Mouse (Mus musculus) MEL (cell line): ENCODE results near the gene Extl1. TPM values are rescaled to one million over a fixed set of nuclear protein-coding genes. Genes with fewer than 3 reads are reported as not detected.

Source experiments
- DNase-seq: peaks from one replicate; pipeline ENCODE4 v3.0.0; 2011; ENCODE audit warnings: low read depth, low spot score
- H3K27ac ChIP-seq: 2 replicates; pipeline ENCODE4 v1.5.1; 2012; ENCODE audit warnings: low read depth, mild to moderate bottlenecking, control low read depth, low read length, moderate library complexity; ENCODE audit not compliant: control insufficient read depth
- H3K27me3 ChIP-seq, 2 experiments: fragments of 150-350 bp in 1 of 2; sonication (generic) in 1 of 2; 2 replicates each; pipeline ENCODE4 v1.6.1; 2012; ENCODE audit warnings: low read length in 2 of 2, mild to moderate bottlenecking in 2 of 2, improper control_type of control experiment in 1 of 2, moderate library complexity in 1 of 2; ENCODE audit not compliant: insufficient read depth in 2 of 2, control insufficient read depth in 1 of 2
- H3K36me3 ChIP-seq, 2 experiments: 2 replicates each; pipeline ENCODE4 v1.6.1; 2012 to 2014; ENCODE audit warnings: low read length in 2 of 2, improper control_type of control experiment in 1 of 2, inconsistent platforms in 1 of 2, mild to moderate bottlenecking in 1 of 2; ENCODE audit not compliant: insufficient read depth in 2 of 2, control insufficient read depth in 1 of 2
- H3K4me1 ChIP-seq, 2 experiments: fragments of 150-350 bp in 1 of 2; sonication (generic) in 1 of 2; 2 replicates each; pipeline ENCODE4 v1.6.1; 2012; ENCODE audit warnings: low read length in 2 of 2, improper control_type of control experiment in 1 of 2, mild to moderate bottlenecking in 1 of 2; ENCODE audit not compliant: insufficient read depth in 2 of 2, control insufficient read depth in 1 of 2
- H3K4me3 ChIP-seq, 2 experiments: fragments of 150-350 bp in 1 of 2; sonication (generic) in 1 of 2; 2 replicates each; pipeline ENCODE4 v1.5.1; 2012; ENCODE audit warnings: low read depth in 2 of 2, low read length in 2 of 2, mild to moderate bottlenecking in 2 of 2, moderate library complexity in 2 of 2, control low read depth in 1 of 2, improper control_type of control experiment in 1 of 2; ENCODE audit not compliant: control insufficient read depth in 1 of 2, insufficient read depth in 1 of 2
- H3K79me2 ChIP-seq: 2 replicates; pipeline ENCODE4 v1.6.1; 2012; ENCODE audit warnings: mild to moderate bottlenecking, low read length, moderate library complexity; ENCODE audit not compliant: control insufficient read depth, poor library complexity, insufficient read depth
- H3K9ac ChIP-seq: 2 replicates; pipeline ENCODE4 v1.6.1; 2012; ENCODE audit warnings: low read depth, mild to moderate bottlenecking, control low read depth, low read length, moderate library complexity; ENCODE audit not compliant: control insufficient read depth, poor library complexity, severe bottlenecking
- H3K9me3 ChIP-seq: fragments of 150-350 bp; sonication (generic); replicated peaks from 2 replicates; pipeline ENCODE4 v1.6.1; 2012; ENCODE audit warnings: mild to moderate bottlenecking, low read length, improper control_type of control experiment, moderate library complexity; ENCODE audit not compliant: insufficient read depth
- BHLHE40 ChIP-seq: IDR thresholded peaks from 2 replicates; pipeline ENCODE4 v1.6.1; 2012; ENCODE audit warnings: low read depth, mild to moderate bottlenecking, inconsistent platforms, low read length, improper control_type of control experiment, borderline replicate concordance
- CHD1 ChIP-seq: IDR thresholded peaks from 2 replicates; pipeline ENCODE4 v1.6.1; 2012; ENCODE audit warnings: low read depth, mild to moderate bottlenecking, inconsistent platforms, low read length, improper control_type of control experiment
- CHD2 ChIP-seq: IDR thresholded peaks from 2 replicates; pipeline ENCODE4 v1.6.1; 2011; ENCODE audit warnings: low read length, improper control_type of control experiment
- CTCF ChIP-seq, 3 experiments: IDR thresholded peaks in 2 of 3; conservative IDR thresholded peaks in 1 of 3; 2 replicates each; pipeline ENCODE4 v1.5.1; 2011 to 2012; ENCODE audit warnings: low read length in 3 of 3, low read depth in 2 of 3, mild to moderate bottlenecking in 2 of 3, improper control_type of control experiment in 1 of 3, inconsistent platforms in 1 of 3, mixed read lengths in 1 of 3, moderate library complexity in 1 of 3; ENCODE audit not compliant: control insufficient read depth in 1 of 3, insufficient read depth in 1 of 3, poor library complexity in 1 of 3, severe bottlenecking in 1 of 3
- ELF1 ChIP-seq: IDR thresholded peaks from 2 replicates; pipeline ENCODE4 v1.6.1; 2014; ENCODE audit warnings: low read depth, mild to moderate bottlenecking, inconsistent platforms, low read length, improper control_type of control experiment, moderate library complexity
- EP300 ChIP-seq, 2 experiments: IDR thresholded peaks; 2 replicates each; pipeline ENCODE4 v1.6.1; 2011; ENCODE audit warnings: improper control_type of control experiment in 2 of 2, low read length in 2 of 2, low read depth in 1 of 2, mild to moderate bottlenecking in 1 of 2
- ETS1 ChIP-seq: IDR thresholded peaks from 2 replicates; pipeline ENCODE4 v1.6.1; 2012; ENCODE audit warnings: low read depth, mild to moderate bottlenecking, inconsistent platforms, low read length, improper control_type of control experiment, moderate library complexity
- GABPA ChIP-seq: IDR thresholded peaks from 2 replicates; pipeline ENCODE4 v1.6.1; 2012; ENCODE audit warnings: low read depth, mild to moderate bottlenecking, inconsistent platforms, low read length, improper control_type of control experiment, moderate library complexity
- MAZ ChIP-seq: IDR thresholded peaks from 2 replicates; pipeline ENCODE4 v1.6.1; 2012; ENCODE audit warnings: low read depth, mild to moderate bottlenecking, inconsistent platforms, low read length, improper control_type of control experiment
- MYC ChIP-seq: IDR thresholded peaks from 2 replicates; pipeline ENCODE4 v1.6.1; 2011; ENCODE audit warnings: low read depth, mild to moderate bottlenecking, low read length, improper control_type of control experiment, moderate library complexity
- NRF1 ChIP-seq: IDR thresholded peaks from 2 replicates; pipeline ENCODE4 v1.6.1; 2014; ENCODE audit warnings: low read depth, mild to moderate bottlenecking, inconsistent platforms, low read length, improper control_type of control experiment, moderate library complexity; ENCODE audit not compliant: poor library complexity, insufficient read depth, severe bottlenecking
- POLR2AphosphoS2 ChIP-seq: IDR thresholded peaks from 2 replicates; pipeline ENCODE4 v1.6.1; 2011; ENCODE audit warnings: low read length, improper control_type of control experiment
- RAD21 ChIP-seq: IDR thresholded peaks from 2 replicates; pipeline ENCODE4 v1.6.1; 2011; ENCODE audit warnings: mild to moderate bottlenecking, low read depth, low read length, improper control_type of control experiment
- TCF12 ChIP-seq: IDR thresholded peaks from 2 replicates; pipeline ENCODE4 v1.6.1; 2014; ENCODE audit warnings: low read depth, mild to moderate bottlenecking, inconsistent platforms, low read length, improper control_type of control experiment, moderate library complexity
- ZKSCAN1 ChIP-seq: IDR thresholded peaks from 2 replicates; pipeline ENCODE4 v1.6.1; 2012; ENCODE audit warnings: low read depth, mild to moderate bottlenecking, inconsistent platforms, low read length, improper control_type of control experiment, moderate library complexity
- ZMIZ1 ChIP-seq: IDR thresholded peaks from 2 replicates; pipeline ENCODE4 v1.6.1; 2012; ENCODE audit warnings: low read depth, mild to moderate bottlenecking, inconsistent platforms, low read length, improper control_type of control experiment, moderate library complexity
- ZNF384 ChIP-seq: IDR thresholded peaks from 2 replicates; pipeline ENCODE4 v1.6.1; 2012; ENCODE audit warnings: low read depth, mild to moderate bottlenecking, inconsistent platforms, low read length, improper control_type of control experiment
- polyA plus RNA-seq, 2 experiments: library from polyadenylated mRNA; stranded (reverse) in 1 of 2; unstranded in 1 of 2; fragments of >175 nt in 1 of 2; fragments of >200 nt in 1 of 2; gene quantifications; 2 replicates each; pipeline versions ENCODE4 v1.2.1 to v1.2.4; 2012; ENCODE audit warnings: low replicate concordance in 2 of 2, low read depth in 1 of 2; ENCODE audit not compliant: insufficient read length in 2 of 2, insufficient read depth in 1 of 2, missing spikeins in 1 of 2
- total RNA-seq: library from RNA; depleted of rRNA; stranded (reverse); fragments of 300-350 nt; gene quantifications from 2 replicates; pipeline ENCODE4 v1.2.3, GENCODE M21; 2012

Gene Extl1
- total and polyA plus RNA-seq, 3 experiments, result 0.04 to 0.33 TPM; not detected in 1

GRCm38 (mm10) chr4:134326859-134327530, 56.7 kb downstream of the Extl1 start:
- TF ChIP-seq ZKSCAN1 (no peak), MYC (no peak), NRF1 (no peak), TCF12 (no peak), ZNF384 (no peak), ZMIZ1 (no peak), CTCF (IDR thresholded peaks at IDR 0.05 in 2 of 3, conservative IDR thresholded peaks at IDR 0.05 in 1 of 3; ENCODE audit: control insufficient read depth in 1 of 3, insufficient read depth in 1 of 3, low read depth in 2 of 3, low read length in 3 of 3, poor library complexity in 1 of 3, severe bottlenecking in 1 of 3) (no peak), BHLHE40 (no peak), CHD2 (no peak), ETS1 (no peak), EP300 (IDR thresholded peaks at IDR 0.05; ENCODE audit: low read depth in 1 of 2, low read length in 2 of 2) (no peak)
- Histone ChIP-seq H3K79me2 (no peaks in the 10 kb centered on the region), H3K9ac (no peak overlapping the region), H3K4me1 (no peaks in the 10 kb centered on the region), H3K9me3 (no peaks in the 10 kb centered on the region), H3K27me3 (peaks cover 0 to 3% of the 10 kb centered on the region in 2 experiments; a peak in 2 of 4 replicates), H3K36me3 (no peaks in the 10 kb centered on the region), H3K27ac (no peak overlapping the region), H3K4me3 (no peak overlapping the region)
- DNase-seq, result no peak

GRCm38 (mm10) chr4:134324655-134325054, 59.0 kb downstream of the Extl1 start:
- no peaks in the 10 kb centered on the region for H3K79me2 ChIP-seq
- TF ChIP-seq MAZ (no peak), RAD21 (no peak), CHD1 (no peak), BHLHE40 (no peak), GABPA (no peak), ELF1 (no peak), NRF1 (no peak), POLR2AphosphoS2 (no peak)
- no peaks in the 10 kb centered on the region for H3K36me3 ChIP-seq
- H3K27me3 ChIP-seq, result peaks cover 0 to 3% of the 10 kb centered on the region in 2 experiments; a peak in 3 of 4 replicates
- no peaks in the 10 kb centered on the region for H3K4me1 ChIP-seq
- no peak overlapping the region for H3K4me3 ChIP-seq
- no peaks in the 10 kb centered on the region for H3K9me3 ChIP-seq
- no peak overlapping the region for H3K9ac ChIP-seq
- H3K27ac ChIP-seq, result no peak overlapping the region
- DNase-seq, result no peak
